Mouse (Mus musculus) testis, adult 2 months (tissue): ENCODE results near the gene Ankrd33. TPM values are rescaled to one million over a fixed set of nuclear protein-coding genes. Genes with fewer than 3 reads are reported as not detected.

ENCODE experiments used
- H3K27ac ChIP-seq: fragments of 200-500 bp; 2 replicates; pipeline ENCODE4 v1.5.1; 2012; ENCODE audit warnings: low read depth, low read length; ENCODE audit not compliant: control insufficient read depth, insufficient read depth
- H3K27me3 ChIP-seq: fragments of 200-500 bp; 2 replicates; pipeline ENCODE4 v1.6.1; 2012; ENCODE audit warnings: mild to moderate bottlenecking, low read length, moderate library complexity; ENCODE audit not compliant: control insufficient read depth, insufficient read depth
- H3K36me3 ChIP-seq: fragments of 200-500 bp; 2 replicates; pipeline ENCODE4 v1.6.1; 2012; ENCODE audit warnings: mild to moderate bottlenecking, low read length; ENCODE audit not compliant: control insufficient read depth, insufficient read depth
- H3K4me1 ChIP-seq: fragments of 200-500 bp; 2 replicates; pipeline ENCODE4 v1.6.1; 2012; ENCODE audit warnings: low read length; ENCODE audit not compliant: control insufficient read depth, insufficient read depth
- H3K4me3 ChIP-seq: fragments of 200-500 bp; 2 replicates; pipeline ENCODE4 v1.5.1; 2012; ENCODE audit warnings: low read depth, mild to moderate bottlenecking, low read length, moderate library complexity, mixed read lengths; ENCODE audit not compliant: control insufficient read depth
- CTCF ChIP-seq: fragments of 200-500 bp; IDR thresholded peaks from 2 replicates; pipeline ENCODE4 v1.5.1; 2012; ENCODE audit warnings: low read depth, mild to moderate bottlenecking, inconsistent platforms, low read length, moderate library complexity; ENCODE audit not compliant: control insufficient read depth, insufficient read depth, insufficient replicate concordance
- POLR2A ChIP-seq: fragments of 200-500 bp; IDR thresholded peaks from 2 replicates; pipeline ENCODE4 v1.6.1; 2012; ENCODE audit warnings: low read depth, mild to moderate bottlenecking, inconsistent platforms, low read length, moderate library complexity; ENCODE audit not compliant: control insufficient read depth
- polyA plus RNA-seq: library from polyadenylated mRNA; depleted of rRNA; stranded (reverse); fragments of >200 nt; gene quantifications from 2 replicates; pipeline ENCODE4 v1.2.3, GENCODE M21; 2012

The Ankrd33 gene
- polyA plus RNA-seq, 1 experiment: not detected

DNA sequence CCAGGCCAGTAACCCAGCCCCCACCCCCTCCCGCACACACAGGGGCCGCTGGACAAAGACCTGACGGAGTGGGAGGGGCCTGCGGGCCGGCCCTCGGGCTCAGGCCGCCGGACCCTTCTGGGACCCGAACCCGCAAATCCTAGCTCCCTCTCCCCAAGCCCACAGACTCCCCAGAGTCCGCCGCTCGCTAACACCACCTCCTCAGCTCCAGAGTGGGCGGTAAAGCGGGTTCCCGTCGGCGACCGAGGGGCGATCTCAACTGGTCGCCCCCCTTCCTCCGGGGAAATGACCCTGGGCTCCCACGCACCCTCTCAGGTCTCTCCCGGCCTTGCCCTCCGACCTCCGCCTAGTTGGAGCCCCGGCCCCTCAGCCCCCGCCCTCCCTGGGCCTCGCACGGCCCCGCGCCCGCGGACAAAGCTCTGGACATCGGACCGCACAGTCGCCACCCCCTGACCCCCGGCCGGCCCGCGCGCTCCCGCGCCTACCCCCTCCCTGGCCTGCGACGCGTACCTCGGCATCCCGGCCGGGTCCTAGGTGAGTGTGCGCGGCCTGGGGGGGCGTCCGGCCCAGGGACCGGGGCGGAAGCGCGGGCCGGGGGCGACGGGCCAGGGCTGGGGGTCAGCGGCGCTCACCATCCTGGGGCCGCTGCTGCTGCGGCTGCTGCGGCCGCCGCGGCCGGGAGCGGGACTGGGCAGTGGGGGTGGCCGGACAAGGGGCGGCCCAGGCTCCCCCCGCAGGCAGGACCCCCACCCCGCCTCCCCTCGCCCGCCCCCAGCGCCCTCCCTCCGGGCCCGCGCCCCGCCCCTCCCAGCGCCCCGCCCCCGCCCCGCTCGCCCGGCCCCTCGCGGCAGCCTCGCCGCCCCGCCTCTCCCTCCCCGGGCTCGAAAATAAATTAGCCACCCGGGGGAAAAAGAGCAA is 37.5 kb upstream of the Ankrd33 start, which contains the start of gene Fignl2:
Fignl2 (minus strand) TSS at position 755 of the 918 bp plus-strand sequence.
- Histone ChIP-seq H3K36me3 (no peaks in the 10 kb centered on the region), H3K27ac (peak within 1 kb of the TSS; percentile 81), H3K27me3 (peaks cover 4% of the 10 kb centered on the region; the same call in 1 of the 2 replicates), H3K4me3 (peak within 1 kb of the TSS; percentile 76), H3K4me1 (peaks cover 22% of the 10 kb centered on the region)
- TF ChIP-seq POLR2A (no peak), CTCF (no peak)

GRCm38 (mm10) chr15:101078731-101079156 is 36.8 kb upstream of the Ankrd33 start:
- Histone ChIP-seq H3K27me3 (peaks cover 4% of the 10 kb centered on the region; the same call in 1 of the 2 replicates), H3K36me3 (no peaks in the 10 kb centered on the region), H3K4me3 (peak overlapping the region; percentile 76), H3K4me1 (peaks cover 22% of the 10 kb centered on the region), H3K27ac (peak overlapping the region; percentile 81)
- TF ChIP-seq CTCF (no peak), POLR2A (no peak)

GRCm38 (mm10) chr15:101080031-101080520 is 35.5 kb upstream of the Ankrd33 start:
- no peak overlapping the region for H3K27ac ChIP-seq

GRCm38 (mm10) chr15:101081035-101081548 is 34.5 kb upstream of the Ankrd33 start:
- Histone ChIP-seq H3K4me3 (no peak overlapping the region), H3K27ac (no peak overlapping the region), H3K36me3 (no peaks in the 10 kb centered on the region), H3K4me1 (peaks cover 22% of the 10 kb centered on the region), H3K27me3 (peaks cover 4% of the 10 kb centered on the region; the same call in 1 of the 2 replicates)
- no peak for TF ChIP-seq POLR2A
- TF ChIP-seq CTCF: no peak

More at GRCm38 (mm10) chr15:101080031-101080520, 35.5 kb upstream of the Ankrd33 start:
- TF ChIP-seq POLR2A (no peak), CTCF (no peak)
- Histone ChIP-seq H3K36me3 (no peaks in the 10 kb centered on the region), H3K27me3 (peaks cover 4% of the 10 kb centered on the region; the same call in 1 of the 2 replicates), H3K4me1 (peaks cover 22% of the 10 kb centered on the region), H3K4me3 (no peak overlapping the region)

DNA sequence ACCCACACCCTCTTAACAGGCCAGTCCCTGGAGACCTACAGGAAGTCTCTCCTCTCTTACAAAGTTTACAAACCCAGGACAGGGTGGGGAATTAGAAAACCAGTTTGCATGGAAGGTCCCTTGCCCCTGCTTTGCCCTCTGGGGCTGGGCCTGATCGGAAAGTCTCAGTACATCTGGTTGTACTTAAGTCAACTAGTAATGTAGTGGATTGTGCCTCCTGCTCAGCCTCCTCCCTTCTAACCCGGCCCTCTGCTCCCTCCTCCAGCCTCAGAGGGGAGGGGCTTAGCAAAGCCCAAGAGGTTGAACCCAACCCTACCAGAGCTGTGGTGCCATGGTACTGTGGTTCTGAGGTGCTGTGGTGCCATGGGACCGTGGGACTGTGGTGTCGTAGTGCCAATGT is 33.3 kb upstream of the Ankrd33 start:
- Histone ChIP-seq H3K36me3 (no peaks in the 10 kb centered on the region), H3K27me3 (peaks cover 4% of the 10 kb centered on the region; the same call in 1 of the 2 replicates), H3K4me3 (no peak overlapping the region), H3K4me1 (peaks cover 15% of the 10 kb centered on the region), H3K27ac (no peak overlapping the region)
- TF ChIP-seq CTCF: no peak
- TF ChIP-seq POLR2A: no peak

GRCm38 (mm10) chr15:101084499-101084898 is 31.1 kb upstream of the Ankrd33 start:
- H3K4me1 ChIP-seq: no peaks in the 10 kb centered on the region; the same call in 1 of the 2 replicates

DNA sequence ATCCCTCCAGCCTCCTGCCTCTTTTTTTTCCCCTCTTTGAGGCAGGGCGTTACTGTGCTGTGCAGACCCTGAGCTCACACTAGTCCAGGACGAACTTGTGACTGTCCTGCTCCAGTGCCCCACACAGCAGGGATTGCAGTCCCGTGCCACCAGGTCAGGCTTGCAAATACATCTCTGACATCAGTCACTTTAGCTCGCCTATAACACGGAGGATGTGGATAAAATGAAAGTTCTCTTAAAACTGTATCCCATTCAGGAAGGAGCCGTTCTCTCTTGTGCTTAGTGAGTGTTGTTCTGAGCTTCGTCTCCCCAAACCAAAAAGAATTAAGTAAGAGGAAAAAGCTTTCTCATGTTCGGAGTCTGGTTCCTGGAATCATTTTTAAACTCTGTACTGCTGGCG is 29.1 kb upstream of the Ankrd33 start:
- no peaks in the 10 kb centered on the region for H3K4me1 ChIP-seq
- no peaks in the 10 kb centered on the region for H3K36me3 ChIP-seq
- no peak overlapping the region for H3K27ac ChIP-seq

More at GRCm38 (mm10) chr15:101084499-101084898, 31.1 kb upstream of the Ankrd33 start:
- Histone ChIP-seq H3K4me3 (no peak overlapping the region), H3K27me3 (no peaks in the 10 kb centered on the region), H3K36me3 (no peaks in the 10 kb centered on the region), H3K27ac (no peak overlapping the region)
- TF ChIP-seq POLR2A (no peak), CTCF (no peak)

More for the DNA sequence above, 29.1 kb upstream of the Ankrd33 start:
- TF ChIP-seq CTCF: no peak
- Histone ChIP-seq H3K27me3 (no peaks in the 10 kb centered on the region), H3K4me3 (no peak overlapping the region)
